Mouse (Mus musculus): ENCODE measurements around the gene Gm19684. TPM values are rescaled to one million over a fixed set of nuclear protein-coding genes. Genes with fewer than 3 reads are reported as not detected.
"Not testable (repeated sequence)": the region's sequence is repeated elsewhere in the genome, so short reads cannot be mapped to it uniquely, and the experiment has no call there.

Gm19684 gene
- polyA plus RNA-seq, 1 experiment from 2014 or later = not detected

- no peaks in the 10 kb centered on the region for H3K36me3 ChIP-seq (ENCODE audit: control insufficient read depth, insufficient read depth, low read length)
- H3K9me3 ChIP-seq (ENCODE audit: control insufficient read depth, low read length) = no peaks in the 10 kb centered on the region
- H3K4me3 ChIP-seq (ENCODE audit: low read depth, low read length) = peak overlapping the region; percentile 19
- H3K27me3 ChIP-seq (replicated peaks; ENCODE audit: control insufficient read depth, insufficient read depth, low read length) = peaks cover 68% of the 10 kb centered on the region
- H3K4me2 ChIP-seq (ENCODE audit: low read depth, low read length) = peak overlapping the region; percentile 34
- H3K4me1 ChIP-seq (ENCODE audit: control insufficient read depth, insufficient read depth, low read length) = no peaks in the 10 kb centered on the region
- DNase-seq (ENCODE audit: low spot score) = no peak
- no peak for ATAC-seq (ENCODE audit: low read depth)
- 1% methylated on average over 37 of the region's 56 CpGs for WGBS
- no peak overlapping the region for H3K27ac ChIP-seq (replicated peaks; ENCODE audit: low read depth, low read length)
- no peak overlapping the region for H3K9ac ChIP-seq (ENCODE audit: low read depth, low read length)
These were observed 39.9 kb downstream of the Gm19684 start for GRCm38 (mm10) chr17:36161129-36162051.

GRCm38 (mm10) chr17:36166901-36167300, 45.4 kb downstream of the Gm19684 start:
- not testable (repeated sequence) for ATAC-seq (ENCODE audit: low read depth); H3K4me3 ChIP-seq (ENCODE audit: low read depth, low read length); DNase-seq (ENCODE audit: low spot score); H3K9me3 ChIP-seq (ENCODE audit: control insufficient read depth, low read length); H3K36me3 ChIP-seq (ENCODE audit: control insufficient read depth, insufficient read depth, low read length); H3K9ac ChIP-seq (ENCODE audit: low read depth, low read length); H3K27ac ChIP-seq (replicated peaks; ENCODE audit: low read depth, low read length); H3K4me1 ChIP-seq (ENCODE audit: control insufficient read depth, insufficient read depth, low read length); H3K4me2 ChIP-seq (ENCODE audit: low read depth, low read length)
- 10% methylated on average over 2 of the region's 2 CpGs for WGBS
- H3K27me3 ChIP-seq (replicated peaks; ENCODE audit: control insufficient read depth, insufficient read depth, low read length) = peaks cover 73% of the 10 kb centered on the region

GRCm38 (mm10) chr17:36167306-36168038, 46.0 kb downstream of the Gm19684 start:
- Histone ChIP-seq H3K27ac (replicated peaks; ENCODE audit: low read depth, low read length) (no peak overlapping the region), H3K4me1 (ENCODE audit: control insufficient read depth, insufficient read depth, low read length) (no peaks in the 10 kb centered on the region), H3K9me3 (ENCODE audit: control insufficient read depth, low read length) (no peaks in the 10 kb centered on the region), H3K4me2 (ENCODE audit: low read depth, low read length) (peak overlapping the region; percentile 49), H3K27me3 (replicated peaks; ENCODE audit: control insufficient read depth, insufficient read depth, low read length) (peaks cover 67% of the 10 kb centered on the region), H3K36me3 (ENCODE audit: control insufficient read depth, insufficient read depth, low read length) (no peaks in the 10 kb centered on the region), H3K4me3 (ENCODE audit: low read depth, low read length) (peak overlapping the region; percentile 38), H3K9ac (ENCODE audit: low read depth, low read length) (no peak overlapping the region)
- ATAC-seq (ENCODE audit: low read depth) = no peak
- no peak for DNase-seq (ENCODE audit: low spot score)
- 1% methylated on average over 27 of the region's 51 CpGs for whole genome bisulfite sequencing

GRCm38 (mm10) chr17:36168039-36168652, 46.7 kb downstream of the Gm19684 start, which contains the start of gene Gm8909:
Gm8909 (minus strand) TSS chr17:36168537.
- DNase-seq (ENCODE audit: low spot score) = no peak
- Histone ChIP-seq H3K36me3 (ENCODE audit: control insufficient read depth, insufficient read depth, low read length) (no peaks in the 10 kb centered on the region), H3K4me3 (ENCODE audit: low read depth, low read length) (peak within 1 kb of the TSS; percentile 38), H3K9ac (ENCODE audit: low read depth, low read length) (no peak within 1 kb of the TSS), H3K4me1 (ENCODE audit: control insufficient read depth, insufficient read depth, low read length) (no peaks in the 10 kb centered on the region), H3K27me3 (replicated peaks; ENCODE audit: control insufficient read depth, insufficient read depth, low read length) (peaks cover 63% of the 10 kb centered on the region), H3K27ac (replicated peaks; ENCODE audit: low read depth, low read length) (no peak within 1 kb of the TSS), H3K4me2 (ENCODE audit: low read depth, low read length) (peak within 1 kb of the TSS; percentile 49), H3K9me3 (ENCODE audit: control insufficient read depth, low read length) (no peaks in the 10 kb centered on the region)
- under 1% methylated on average over 33 of the region's 63 CpGs for WGBS
- no peak for ATAC-seq (ENCODE audit: low read depth)

GRCm38 (mm10) chr17:36169094-36169493, 47.6 kb downstream of the Gm19684 start:
- H3K27me3 ChIP-seq (replicated peaks; ENCODE audit: control insufficient read depth, insufficient read depth, low read length) = peaks cover 59% of the 10 kb centered on the region
- ATAC-seq (ENCODE audit: low read depth); H3K9me3 ChIP-seq (ENCODE audit: control insufficient read depth, low read length); H3K27ac ChIP-seq (replicated peaks; ENCODE audit: low read depth, low read length); H3K4me2 ChIP-seq (ENCODE audit: low read depth, low read length); DNase-seq (ENCODE audit: low spot score); H3K4me1 ChIP-seq (ENCODE audit: control insufficient read depth, insufficient read depth, low read length); H3K4me3 ChIP-seq (ENCODE audit: low read depth, low read length); H3K9ac ChIP-seq (ENCODE audit: low read depth, low read length); H3K36me3 ChIP-seq (ENCODE audit: control insufficient read depth, insufficient read depth, low read length): not testable (repeated sequence)
- WGBS = no CpG with 5 or more reads among the region's 1 CpGs

GRCm38 (mm10) chr17:36169753-36170152, 48.3 kb downstream of the Gm19684 start:
- Histone ChIP-seq H3K27me3 (replicated peaks; ENCODE audit: control insufficient read depth, insufficient read depth, low read length) (peaks cover 54% of the 10 kb centered on the region), H3K27ac (replicated peaks; ENCODE audit: low read depth, low read length) (no peak overlapping the region), H3K36me3 (ENCODE audit: control insufficient read depth, insufficient read depth, low read length) (no peaks in the 10 kb centered on the region), H3K4me1 (ENCODE audit: control insufficient read depth, insufficient read depth, low read length) (no peaks in the 10 kb centered on the region), H3K4me3 (ENCODE audit: low read depth, low read length) (no peak overlapping the region), H3K9me3 (ENCODE audit: control insufficient read depth, low read length) (no peaks in the 10 kb centered on the region), H3K4me2 (ENCODE audit: low read depth, low read length) (no peak overlapping the region), H3K9ac (ENCODE audit: low read depth, low read length) (no peak overlapping the region)
- DNase-seq (ENCODE audit: low spot score) (no peak), ATAC-seq (ENCODE audit: low read depth) (no peak)

- Histone ChIP-seq H3K4me2 (ENCODE audit: low read depth, low read length) (no peak overlapping the region), H3K9me3 (ENCODE audit: control insufficient read depth, low read length) (no peaks in the 10 kb centered on the region), H3K27ac (replicated peaks; ENCODE audit: low read depth, low read length) (no peak overlapping the region), H3K9ac (ENCODE audit: low read depth, low read length) (no peak overlapping the region), H3K4me3 (ENCODE audit: low read depth, low read length) (no peak overlapping the region), H3K27me3 (replicated peaks; ENCODE audit: control insufficient read depth, insufficient read depth, low read length) (peaks cover 48% of the 10 kb centered on the region), H3K36me3 (ENCODE audit: control insufficient read depth, insufficient read depth, low read length) (no peaks in the 10 kb centered on the region), H3K4me1 (ENCODE audit: control insufficient read depth, insufficient read depth, low read length) (no peaks in the 10 kb centered on the region)
- 38% methylated on average over 1 of the region's 1 CpGs for WGBS
- ATAC-seq (ENCODE audit: low read depth) (no peak), DNase-seq (ENCODE audit: low spot score) (no peak)
These were observed 48.9 kb downstream of the Gm19684 start for GRCm38 (mm10) chr17:36170287-36170814.

- H3K27ac ChIP-seq (replicated peaks; ENCODE audit: low read depth, low read length); H3K4me2 ChIP-seq (ENCODE audit: low read depth, low read length); H3K27me3 ChIP-seq (replicated peaks; ENCODE audit: control insufficient read depth, insufficient read depth, low read length); ATAC-seq (ENCODE audit: low read depth); H3K36me3 ChIP-seq (ENCODE audit: control insufficient read depth, insufficient read depth, low read length); H3K4me3 ChIP-seq (ENCODE audit: low read depth, low read length); H3K9ac ChIP-seq (ENCODE audit: low read depth, low read length); H3K9me3 ChIP-seq (ENCODE audit: control insufficient read depth, low read length); DNase-seq (ENCODE audit: low spot score); H3K4me1 ChIP-seq (ENCODE audit: control insufficient read depth, insufficient read depth, low read length): not testable (repeated sequence)
- no CpG with 5 or more reads among the region's 2 CpGs for WGBS
These were observed 54.7 kb downstream of the Gm19684 start for GRCm38 (mm10) chr17:36176132-36176531.

Measured in embryonic facial prominence, embryonic 14.5 days (tissue).